Mouse (Mus musculus): Measurements from ENCODE around the gene Arhgap4. TPM values are rescaled to one million over a fixed set of nuclear protein-coding genes. Genes with fewer than 3 reads are reported as not detected.

Gene Arhgap4
- not detected for polyA plus RNA-seq (2014; fragmentation: Illumina TruSeq; extraction: RNeasy Lipid Tissue Mini Kit (QIAGEN cat#74804); ENCODE audit: low read depth, low replicate concordance)

DNA sequence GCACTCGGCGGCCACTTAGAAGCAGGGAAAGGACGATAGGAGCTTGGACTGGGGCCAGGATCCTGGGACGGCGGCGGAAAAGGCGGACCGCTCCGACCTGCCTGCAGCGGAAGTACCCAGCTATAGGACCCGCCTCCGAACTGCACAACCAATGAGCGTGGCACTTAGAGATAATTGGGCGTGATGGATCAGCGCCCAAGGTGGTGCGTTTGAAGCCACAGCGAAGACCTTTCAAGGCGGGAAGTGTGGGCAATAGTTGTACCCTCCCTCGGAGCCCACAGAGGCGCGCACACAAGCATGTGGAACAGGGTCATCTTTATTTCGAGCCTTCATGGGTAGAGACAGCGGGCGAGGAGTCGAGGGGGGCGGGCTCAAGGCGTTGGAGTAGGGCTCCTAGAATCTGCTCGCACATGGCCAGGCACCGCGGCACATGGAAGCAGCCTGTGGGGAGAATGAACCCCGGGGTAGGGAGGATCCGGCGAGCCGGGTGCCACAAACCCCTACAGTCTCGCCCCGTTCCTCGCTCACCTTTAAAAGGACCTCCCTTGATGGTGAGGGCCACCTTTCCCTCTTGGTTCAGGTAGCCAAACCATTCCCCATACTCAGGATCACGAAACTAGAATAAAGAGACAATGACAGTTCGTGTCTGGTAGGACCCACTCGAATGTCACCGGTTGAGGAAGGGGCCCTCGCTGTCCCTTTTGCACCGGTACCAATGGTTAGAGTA, at the start of gene Arhgap4, which contains the start of gene Naa10:
Arhgap4 (minus strand) TSS at position 48 of the 727 bp plus-strand sequence.
Naa10 (minus strand) TSS at position 122 of the 727 bp plus-strand sequence.

GRCm38 (mm10) chrX:73966248-73967176, 44.8 kb upstream of the Arhgap4 start, which contains the start of gene Hcfc1:
Hcfc1 (minus strand) TSS chrX:73966357.

GRCm38 (mm10) chrX:73930402-73931062, 8.9 kb upstream of the Arhgap4 start, which contains the start of gene Renbp:
Renbp (minus strand) TSS chrX:73930850.

GRCm38 (mm10) chrX:73895719-73896118, 26.0 kb downstream of the Arhgap4 start, which contains the start of gene L1cam:
L1cam (minus strand) TSS chrX:73896105.

GRCm38 (mm10) chrX:73891551-73892152, 30.0 kb downstream of the Arhgap4 start, which contains the start of gene Avpr2:
Avpr2 (plus strand) TSS chrX:73892102.

Other genes with a start within 250 kb of the Arhgap4 start
- 67.8 TPM for gene Slc6a8, start 248.7 kb downstream of the Arhgap4 start, polyA plus RNA-seq (2014; fragmentation: Illumina TruSeq; extraction: RNeasy Lipid Tissue Mini Kit (QIAGEN cat#74804); ENCODE audit: low read depth, low replicate concordance)
- gene Bcap31, start 205.7 kb downstream of the Arhgap4 start, polyA plus RNA-seq (2014; fragmentation: Illumina TruSeq; extraction: RNeasy Lipid Tissue Mini Kit (QIAGEN cat#74804); ENCODE audit: low read depth, low replicate concordance): 255 TPM
- gene Abcd1, start 205.3 kb downstream of the Arhgap4 start, polyA plus RNA-seq (2014; fragmentation: Illumina TruSeq; extraction: RNeasy Lipid Tissue Mini Kit (QIAGEN cat#74804); ENCODE audit: low read depth, low replicate concordance): 2.3 TPM
- gene Plxnb3, start 164.8 kb downstream of the Arhgap4 start, polyA plus RNA-seq (2014; fragmentation: Illumina TruSeq; extraction: RNeasy Lipid Tissue Mini Kit (QIAGEN cat#74804); ENCODE audit: low read depth, low replicate concordance): 0.12 TPM
- gene Srpk3, start 147.5 kb downstream of the Arhgap4 start, polyA plus RNA-seq (2014; fragmentation: Illumina TruSeq; extraction: RNeasy Lipid Tissue Mini Kit (QIAGEN cat#74804); ENCODE audit: low read depth, low replicate concordance): not detected
- gene Idh3g, start 135.0 kb downstream of the Arhgap4 start, polyA plus RNA-seq (2014; fragmentation: Illumina TruSeq; extraction: RNeasy Lipid Tissue Mini Kit (QIAGEN cat#74804); ENCODE audit: low read depth, low replicate concordance): 64.4 TPM
- 19.8 TPM for gene Ssr4, start 134.8 kb downstream of the Arhgap4 start, polyA plus RNA-seq (2014; fragmentation: Illumina TruSeq; extraction: RNeasy Lipid Tissue Mini Kit (QIAGEN cat#74804); ENCODE audit: low read depth, low replicate concordance)
- gene Pdzd4, start 96.9 kb downstream of the Arhgap4 start, polyA plus RNA-seq (2014; fragmentation: Illumina TruSeq; extraction: RNeasy Lipid Tissue Mini Kit (QIAGEN cat#74804); ENCODE audit: low read depth, low replicate concordance): 0.76 TPM
- gene Avpr2, start 29.8 kb downstream of the Arhgap4 start, polyA plus RNA-seq (2014; fragmentation: Illumina TruSeq; extraction: RNeasy Lipid Tissue Mini Kit (QIAGEN cat#74804); ENCODE audit: low read depth, low replicate concordance): not detected
- gene L1cam, start 25.8 kb downstream of the Arhgap4 start, polyA plus RNA-seq (2014; fragmentation: Illumina TruSeq; extraction: RNeasy Lipid Tissue Mini Kit (QIAGEN cat#74804); ENCODE audit: low read depth, low replicate concordance): 2.8 TPM
- gene Naa10, start 74 bp upstream of the Arhgap4 start, polyA plus RNA-seq (2014; fragmentation: Illumina TruSeq; extraction: RNeasy Lipid Tissue Mini Kit (QIAGEN cat#74804); ENCODE audit: low read depth, low replicate concordance): 7.8 TPM
- 3.7 TPM for gene Renbp, start 9.0 kb upstream of the Arhgap4 start, polyA plus RNA-seq (2014; fragmentation: Illumina TruSeq; extraction: RNeasy Lipid Tissue Mini Kit (QIAGEN cat#74804); ENCODE audit: low read depth, low replicate concordance)
- 30.9 TPM for gene Hcfc1, start 44.5 kb upstream of the Arhgap4 start, polyA plus RNA-seq (2014; fragmentation: Illumina TruSeq; extraction: RNeasy Lipid Tissue Mini Kit (QIAGEN cat#74804); ENCODE audit: low read depth, low replicate concordance)
- 85.6 TPM for gene Irak1, start 102.0 kb upstream of the Arhgap4 start, polyA plus RNA-seq (2014; fragmentation: Illumina TruSeq; extraction: RNeasy Lipid Tissue Mini Kit (QIAGEN cat#74804); ENCODE audit: low read depth, low replicate concordance)
- gene Opn1mw, start 205.6 kb upstream of the Arhgap4 start, polyA plus RNA-seq (2014; fragmentation: Illumina TruSeq; extraction: RNeasy Lipid Tissue Mini Kit (QIAGEN cat#74804); ENCODE audit: low read depth, low replicate concordance): not detected
- 27.6 TPM for gene Mecp2, start 213.5 kb upstream of the Arhgap4 start, polyA plus RNA-seq (2014; fragmentation: Illumina TruSeq; extraction: RNeasy Lipid Tissue Mini Kit (QIAGEN cat#74804); ENCODE audit: low read depth, low replicate concordance)
- not detected for gene Tex28, start 246.0 kb upstream of the Arhgap4 start, polyA plus RNA-seq (2014; fragmentation: Illumina TruSeq; extraction: RNeasy Lipid Tissue Mini Kit (QIAGEN cat#74804); ENCODE audit: low read depth, low replicate concordance)

All from adrenal gland, adult 10 weeks (tissue).